Mouse (Mus musculus): ENCODE measurements around the gene Dleu7. TPM values are rescaled to one million over a fixed set of nuclear protein-coding genes. Genes with fewer than 3 reads are reported as not detected.

Gene Dleu7
- total RNA-seq (2021), result 1 to 10 TPM; 4.7 to 6.4 TPM
- long read RNA-seq, experiment 1, transcript Dleu7-201 (2 exons, 1,314 nt), result major isoform, 11 of 12 reads
- long read RNA-seq, experiment 1, partial matches to known transcripts, result 0 of 12 reads
- long read RNA-seq, experiment 1, other reads (novel, unspliced or antisense), result 1 of 12 reads
- long read RNA-seq, experiment 2, transcript Dleu7-201 (2 exons, 1,314 nt), result major isoform, 10 of 10 reads
- long read RNA-seq, experiment 2, partial matches to known transcripts, result 0 of 10 reads
- long read RNA-seq, experiment 2, other reads (novel, unspliced or antisense), result 0 of 10 reads

GRCm38 (mm10) chr14:62292488-62293339 lies at the start of gene Dleu7, which contains the start of gene Rnaseh2b:
TSS of gene Dleu7 (minus strand) at chr14:62293047.
TSS of gene Rnaseh2b (plus strand) at chr14:62292589.
- DNase-seq (ENCODE audit: low spot score in 2 of 2), result peak; percentile 9 to 24

GRCm38 (mm10) chr14:62341887-62342642 lies 49.2 kb upstream of the Dleu7 start:
- DNase-seq (ENCODE audit: low spot score in 2 of 2), result peak; percentile 31 to 49

GRCm38 (mm10) chr14:62339196-62339595 lies 46.3 kb upstream of the Dleu7 start:
- DNase-seq (ENCODE audit: low spot score in 2 of 2), result no peak

- no peak for DNase-seq (ENCODE audit: low spot score in 2 of 2)
These were observed 41.3 kb upstream of the Dleu7 start for GRCm38 (mm10) chr14:62333909-62334687.

GRCm38 (mm10) chr14:62331866-62332619 lies 39.2 kb upstream of the Dleu7 start:
- peak; percentile 83 to 84 for DNase-seq (ENCODE audit: low spot score in 2 of 2)

GRCm38 (mm10) chr14:62331457-62331856 lies 38.6 kb upstream of the Dleu7 start:
- DNase-seq (ENCODE audit: low spot score in 2 of 2), result no peak

GRCm38 (mm10) chr14:62329631-62330030 lies 36.8 kb upstream of the Dleu7 start:
- no peak for DNase-seq (ENCODE audit: low spot score in 2 of 2)

GRCm38 (mm10) chr14:62328606-62329005 lies 35.8 kb upstream of the Dleu7 start:
- DNase-seq (ENCODE audit: low spot score in 2 of 2), result no peak

GRCm38 (mm10) chr14:62327171-62327570 lies 34.3 kb upstream of the Dleu7 start:
- DNase-seq (ENCODE audit: low spot score in 2 of 2), result peak in 1 of 2 experiments; percentile 38

GRCm38 (mm10) chr14:62326026-62326425 lies 33.2 kb upstream of the Dleu7 start:
- no peak for DNase-seq (ENCODE audit: low spot score in 2 of 2)

- no peak for DNase-seq (ENCODE audit: low spot score in 2 of 2)
These were observed 32.1 kb upstream of the Dleu7 start for GRCm38 (mm10) chr14:62324943-62325342.

GRCm38 (mm10) chr14:62323457-62323856 lies 30.6 kb upstream of the Dleu7 start:
- DNase-seq (ENCODE audit: low spot score in 2 of 2), result no peak

GRCm38 (mm10) chr14:62322581-62323344 lies 29.9 kb upstream of the Dleu7 start:
- no peak for DNase-seq (ENCODE audit: low spot score in 2 of 2)

- no peak for DNase-seq (ENCODE audit: low spot score in 2 of 2)
These were observed 18.8 kb upstream of the Dleu7 start for GRCm38 (mm10) chr14:62311672-62312071.

- no peak for DNase-seq (ENCODE audit: low spot score in 2 of 2)
These were observed 16.2 kb upstream of the Dleu7 start for GRCm38 (mm10) chr14:62309026-62309425.

GRCm38 (mm10) chr14:62307555-62307954 lies 14.7 kb upstream of the Dleu7 start:
- peak; percentile 10 to 45 for DNase-seq (ENCODE audit: low spot score in 2 of 2)

GRCm38 (mm10) chr14:62300031-62300430 lies 7.2 kb upstream of the Dleu7 start:
- DNase-seq (ENCODE audit: low spot score in 2 of 2), result no peak

- DNase-seq (ENCODE audit: low spot score in 2 of 2), result no peak
These were observed 6.0 kb upstream of the Dleu7 start for GRCm38 (mm10) chr14:62298808-62299207.

GRCm38 (mm10) chr14:62292166-62292487 lies 720 bp downstream of the Dleu7 start:
- no peak for DNase-seq (ENCODE audit: low spot score in 2 of 2)
